Mouse (Mus musculus) lung, embryonic 14.5 days (tissue): ENCODE data around the gene Bin2. TPM values are rescaled to one million over a fixed set of nuclear protein-coding genes. Genes with fewer than 3 reads are reported as not detected.

ENCODE experiments used
- ATAC-seq: fragments of 200-750 bp; cut with Nextera tagmentation; 2 replicates; pipeline ENCODE4 v1.8.0; 2017; ENCODE audit warnings: mild to moderate bottlenecking, moderate TSS enrichment, moderate library complexity; ENCODE audit not compliant: insufficient read depth
- DNase-seq: peaks from one replicate; pipeline ENCODE4 v3.0.0-alpha.2; 2015
- H3K27ac ChIP-seq: fragments of 300-500 bp; sonication (generic); 2 replicates; pipeline ENCODE4 v1.5.1; 2014; ENCODE audit warnings: low read depth, mild to moderate bottlenecking, moderate library complexity
- H3K27me3 ChIP-seq: fragments of 300-500 bp; sonication (generic); 2 replicates; pipeline ENCODE4 v1.6.1; 2014; ENCODE audit warnings: low read length, control low read depth; ENCODE audit not compliant: insufficient read depth
- H3K36me3 ChIP-seq: fragments of 300-500 bp; sonication (generic); 2 replicates; pipeline ENCODE4 v1.6.1; 2014; ENCODE audit warnings: control low read depth; ENCODE audit not compliant: insufficient read depth
- H3K4me1 ChIP-seq: fragments of 300-500 bp; sonication (generic); 2 replicates; pipeline ENCODE4 v1.6.1; 2014; ENCODE audit warnings: antibody characterized with exemption, control low read depth; ENCODE audit not compliant: insufficient read depth
- H3K4me2 ChIP-seq: fragments of 300-500 bp; sonication (generic); 2 replicates; pipeline ENCODE4 v1.6.1; 2014; ENCODE audit warnings: mild to moderate bottlenecking
- H3K4me3 ChIP-seq: fragments of 300-500 bp; sonication (generic); 2 replicates; pipeline ENCODE4 v1.5.1; 2014; ENCODE audit warnings: low read depth, low read length
- H3K9ac ChIP-seq: fragments of 300-500 bp; sonication (generic); 2 replicates; pipeline ENCODE4 v1.6.1; 2014
- H3K9me3 ChIP-seq: fragments of 300-500 bp; sonication (generic); 2 replicates; pipeline ENCODE4 v1.6.1; 2016; ENCODE audit warnings: low read depth, low read length, control low read depth
- CTCF ChIP-seq: IDR thresholded peaks from 2 replicates; pipeline ENCODE4 v1.5.1; 2016; ENCODE audit warnings: antibody characterized with exemption, low read depth
- WGBS: fragments of 180-500 bp; shearing (Covaris S2); extraction: QIAGEN DNeasy Blood & Tissue Kit; methylation state at CpG from one replicate; pipeline ENCODE4 v1.1.7; 2014; 5-methylcytosine and 5-hydroxymethylcytosine counted together
- polyA plus RNA-seq: library from polyadenylated mRNA; unstranded; fragments of >200 nt; fragmentation: Nextera tagmentation; extraction: Ambion mirVana; gene quantifications from 2 replicates; pipeline ENCODE4 v1.2.1, GENCODE M21; 2014

The Bin2 gene
- polyA plus RNA-seq, 1 experiment from 2014 or later, result 4.8 TPM

GRCm38 (mm10) chr15:100694406-100694805, 25.1 kb upstream of the Bin2 start:
- TF ChIP-seq CTCF, result no peak

GRCm38 (mm10) chr15:100691990-100692389, 22.6 kb upstream of the Bin2 start:
- WGBS, result 53% methylated on average over 3 of the region's 3 CpGs
- Histone ChIP-seq H3K27me3 (no peaks in the 10 kb centered on the region), H3K4me2 (no peak overlapping the region), H3K9me3 (peaks cover 7% of the 10 kb centered on the region; the same call in 1 of the 2 replicates), H3K36me3 (no peaks in the 10 kb centered on the region), H3K27ac (no peak overlapping the region), H3K4me1 (no peaks in the 10 kb centered on the region), H3K9ac (no peak overlapping the region), H3K4me3 (no peak overlapping the region)
- no peak for TF ChIP-seq CTCF
- ATAC-seq (no peak), DNase-seq (no peak)

More at GRCm38 (mm10) chr15:100694406-100694805, 25.1 kb upstream of the Bin2 start:
- peaks cover 7% of the 10 kb centered on the region; the same call in 1 of the 2 replicates for H3K9me3 ChIP-seq
- no peak overlapping the region for H3K4me2 ChIP-seq
- H3K9ac ChIP-seq, result no peak overlapping the region
- no peaks in the 10 kb centered on the region for H3K36me3 ChIP-seq
- 91% methylated on average over 9 of the region's 9 CpGs for WGBS
- H3K4me1 ChIP-seq, result no peaks in the 10 kb centered on the region
- DNase-seq (no peak), ATAC-seq (no peak)
- H3K27me3 ChIP-seq, result no peaks in the 10 kb centered on the region
- H3K27ac ChIP-seq, result no peak overlapping the region
- H3K4me3 ChIP-seq, result no peak overlapping the region

- no peak within 1 kb of the TSS for H3K4me2 ChIP-seq
- no peaks in the 10 kb centered on the region for H3K4me1 ChIP-seq
- ATAC-seq (no peak), DNase-seq (no peak)
- WGBS, result 66% methylated on average over 8 of the region's 8 CpGs
- peaks cover 7% of the 10 kb centered on the region; the same call in 1 of the 2 replicates for H3K9me3 ChIP-seq
- H3K27me3 ChIP-seq, result no peaks in the 10 kb centered on the region; the same call in 1 of the 2 replicates
- H3K9ac ChIP-seq, result no peak within 1 kb of the TSS
- no peak within 1 kb of the TSS for H3K4me3 ChIP-seq
- TF ChIP-seq CTCF, result no peak
- H3K27ac ChIP-seq, result no peak within 1 kb of the TSS
- no peaks in the 10 kb centered on the region for H3K36me3 ChIP-seq
Measured at GRCm38 (mm10) chr15:100687430-100687971, 18.1 kb upstream of the Bin2 start, which contains the start of gene Cela1. Gene Cela1 (minus strand): TSS chr15:100687921.

GRCm38 (mm10) chr15:100686989-100687388, 17.6 kb upstream of the Bin2 start:
- Histone ChIP-seq H3K4me3 (no peak overlapping the region), H3K4me2 (no peak overlapping the region), H3K27ac (no peak overlapping the region), H3K9me3 (peaks cover 7% of the 10 kb centered on the region; the same call in 1 of the 2 replicates), H3K27me3 (no peaks in the 10 kb centered on the region; the same call in 1 of the 2 replicates), H3K36me3 (no peaks in the 10 kb centered on the region), H3K9ac (no peak overlapping the region), H3K4me1 (no peaks in the 10 kb centered on the region)
- ATAC-seq, result no peak
- TF ChIP-seq CTCF, result no peak
- DNase-seq, result no peak
- 44% methylated on average over 12 of the region's 12 CpGs for WGBS

- DNase-seq (no peak), ATAC-seq (no peak)
- TF ChIP-seq CTCF, result no peak
- Histone ChIP-seq H3K36me3 (no peaks in the 10 kb centered on the region), H3K9me3 (peaks cover 7% of the 10 kb centered on the region; the same call in 1 of the 2 replicates), H3K27me3 (no peaks in the 10 kb centered on the region; the same call in 1 of the 2 replicates), H3K4me3 (no peak overlapping the region), H3K4me1 (no peaks in the 10 kb centered on the region), H3K27ac (no peak overlapping the region), H3K9ac (no peak overlapping the region), H3K4me2 (no peak overlapping the region)
- 74% methylated on average over 6 of the region's 6 CpGs for WGBS
Measured at GRCm38 (mm10) chr15:100686434-100686833, 17.1 kb upstream of the Bin2 start.

GRCm38 (mm10) chr15:100685849-100686248, 16.5 kb upstream of the Bin2 start:
- WGBS, result 79% methylated on average over 8 of the region's 8 CpGs
- no peak for DNase-seq
- H3K9ac ChIP-seq, result no peak overlapping the region

GRCm38 (mm10) chr15:100685255-100685654, 15.9 kb upstream of the Bin2 start:
- WGBS, result 20% methylated on average over 13 of the region's 13 CpGs
- no peak for TF ChIP-seq CTCF
- no peak overlapping the region for H3K4me3 ChIP-seq
- no peaks in the 10 kb centered on the region for H3K36me3 ChIP-seq
- H3K27ac ChIP-seq, result no peak overlapping the region
- H3K4me2 ChIP-seq, result no peak overlapping the region
- H3K4me1 ChIP-seq, result no peaks in the 10 kb centered on the region
- DNase-seq (no peak), ATAC-seq (no peak)
- H3K9me3 ChIP-seq, result peaks cover 2% of the 10 kb centered on the region; the same call in 1 of the 2 replicates
- H3K9ac ChIP-seq, result no peak overlapping the region
- H3K27me3 ChIP-seq, result no peaks in the 10 kb centered on the region; the same call in 1 of the 2 replicates

More at GRCm38 (mm10) chr15:100685849-100686248, 16.5 kb upstream of the Bin2 start:
- H3K4me1 ChIP-seq, result no peaks in the 10 kb centered on the region
- no peak overlapping the region for H3K4me2 ChIP-seq
- H3K4me3 ChIP-seq, result no peak overlapping the region
- H3K27me3 ChIP-seq, result no peaks in the 10 kb centered on the region; the same call in 1 of the 2 replicates
- no peak overlapping the region for H3K27ac ChIP-seq
- H3K9me3 ChIP-seq, result peaks cover 7% of the 10 kb centered on the region; the same call in 1 of the 2 replicates
- no peaks in the 10 kb centered on the region for H3K36me3 ChIP-seq
- no peak for ATAC-seq
- no peak for TF ChIP-seq CTCF
